Mouse (Mus musculus): Measurements from ENCODE around the gene Actb. TPM values are rescaled to one million over a fixed set of nuclear protein-coding genes. Genes with fewer than 3 reads are reported as not detected.

Actb gene
- polyA plus RNA-seq, 1 experiment from 2014 or later, result 14,682 TPM

GRCm38 (mm10) chr5:142904208-142905037 is 2.1 kb downstream of the Actb start:
- Histone ChIP-seq H3K4me3 (peak overlapping the region; percentile 90), H3K36me3 (peaks cover 66% of the 10 kb centered on the region), H3K27ac (peak overlapping the region; percentile 100), H3K27me3 (ENCODE audit: low read depth, poor library complexity, severe bottlenecking) (peaks cover 20% of the 10 kb centered on the region; the same call in 1 of the 2 replicates), H3K4me1 (peaks cover 41% of the 10 kb centered on the region), H3K9me3 (replicated peaks) (no peaks in the 10 kb centered on the region)
- WGBS, result 88% methylated on average over 19 of the region's 19 CpGs
- no peak for DNase-seq (ENCODE audit: low spot score)

GRCm38 (mm10) chr5:142903470-142904207 is 2.9 kb downstream of the Actb start:
- WGBS, result 93% methylated on average over 14 of the region's 14 CpGs
- peaks cover 33% of the 10 kb centered on the region for H3K4me1 ChIP-seq
- H3K9me3 ChIP-seq (replicated peaks), result no peaks in the 10 kb centered on the region
- H3K4me3 ChIP-seq, result peak overlapping the region; percentile 90; the same call in 1 of the 2 replicates
- no peak for DNase-seq (ENCODE audit: low spot score)
- H3K27me3 ChIP-seq (ENCODE audit: low read depth, poor library complexity, severe bottlenecking), result peaks cover 20% of the 10 kb centered on the region; the same call in 1 of the 2 replicates
- peaks cover 74% of the 10 kb centered on the region for H3K36me3 ChIP-seq
- H3K27ac ChIP-seq, result peak overlapping the region; percentile 100; the same call in 1 of the 2 replicates

- H3K27ac ChIP-seq, result no peak overlapping the region
- DNase-seq (ENCODE audit: low spot score), result no peak
These were observed 3.8 kb downstream of the Actb start for GRCm38 (mm10) chr5:142902506-142903314.

GRCm38 (mm10) chr5:142901846-142902505 is 4.6 kb downstream of the Actb start:
- no peaks in the 10 kb centered on the region for H3K9me3 ChIP-seq (replicated peaks)
- peaks cover 20% of the 10 kb centered on the region; the same call in 1 of the 2 replicates for H3K27me3 ChIP-seq (ENCODE audit: low read depth, poor library complexity, severe bottlenecking)
- WGBS, result 60% methylated on average over 4 of the region's 4 CpGs
- DNase-seq (ENCODE audit: low spot score), result no peak
- peaks cover 83% of the 10 kb centered on the region for H3K36me3 ChIP-seq
- no peak overlapping the region for H3K4me3 ChIP-seq
- no peak overlapping the region for H3K27ac ChIP-seq
- peaks cover 16% of the 10 kb centered on the region for H3K4me1 ChIP-seq

More at GRCm38 (mm10) chr5:142902506-142903314, 3.8 kb downstream of the Actb start:
- Histone ChIP-seq H3K4me1 (peaks cover 24% of the 10 kb centered on the region), H3K36me3 (peaks cover 79% of the 10 kb centered on the region), H3K4me3 (no peak overlapping the region), H3K27me3 (ENCODE audit: low read depth, poor library complexity, severe bottlenecking) (peaks cover 20% of the 10 kb centered on the region; the same call in 1 of the 2 replicates), H3K9me3 (replicated peaks) (no peaks in the 10 kb centered on the region)
- 55% methylated on average over 5 of the region's 5 CpGs for WGBS

GRCm38 (mm10) chr5:142901355-142901802 is 5.2 kb downstream of the Actb start:
- H3K27ac ChIP-seq, result no peak overlapping the region
- WGBS, result 87% methylated on average over 7 of the region's 7 CpGs
- H3K36me3 ChIP-seq, result peaks cover 83% of the 10 kb centered on the region
- DNase-seq (ENCODE audit: low spot score), result no peak
- no peak overlapping the region for H3K4me3 ChIP-seq
- peaks cover 19% of the 10 kb centered on the region; the same call in 1 of the 2 replicates for H3K27me3 ChIP-seq (ENCODE audit: low read depth, poor library complexity, severe bottlenecking)
- H3K4me1 ChIP-seq, result peaks cover 14% of the 10 kb centered on the region
- no peaks in the 10 kb centered on the region for H3K9me3 ChIP-seq (replicated peaks)

GRCm38 (mm10) chr5:142900651-142901050 is 5.9 kb downstream of the Actb start:
- no peak overlapping the region for H3K27ac ChIP-seq
- H3K36me3 ChIP-seq, result peaks cover 79% of the 10 kb centered on the region
- H3K4me1 ChIP-seq, result peaks cover 20% of the 10 kb centered on the region
- H3K27me3 ChIP-seq (ENCODE audit: low read depth, poor library complexity, severe bottlenecking), result peaks cover 12% of the 10 kb centered on the region; the same call in 1 of the 2 replicates
- no peaks in the 10 kb centered on the region for H3K9me3 ChIP-seq (replicated peaks)
- no peak for DNase-seq (ENCODE audit: low spot score)
- H3K4me3 ChIP-seq, result no peak overlapping the region
- 90% methylated on average over 7 of the region's 7 CpGs for WGBS

GRCm38 (mm10) chr5:142899932-142900533 is 6.5 kb downstream of the Actb start:
- Histone ChIP-seq H3K4me3 (no peak overlapping the region), H3K27ac (no peak overlapping the region), H3K27me3 (ENCODE audit: low read depth, poor library complexity, severe bottlenecking) (peaks cover 6% of the 10 kb centered on the region; the same call in 1 of the 2 replicates), H3K36me3 (peaks cover 73% of the 10 kb centered on the region), H3K9me3 (replicated peaks) (no peaks in the 10 kb centered on the region), H3K4me1 (peaks cover 23% of the 10 kb centered on the region)
- DNase-seq (ENCODE audit: low spot score), result no peak
- WGBS, result 84% methylated on average over 5 of the region's 5 CpGs

- WGBS, result 87% methylated on average over 9 of the region's 9 CpGs
- H3K27me3 ChIP-seq (ENCODE audit: low read depth, poor library complexity, severe bottlenecking), result no peaks in the 10 kb centered on the region
These were observed 7.4 kb downstream of the Actb start for GRCm38 (mm10) chr5:142899057-142899601.

GRCm38 (mm10) chr5:142898316-142898715 is 8.2 kb downstream of the Actb start:
- peaks cover 56% of the 10 kb centered on the region for H3K36me3 ChIP-seq
- no peak for DNase-seq (ENCODE audit: low spot score)
- no peaks in the 10 kb centered on the region for H3K9me3 ChIP-seq (replicated peaks)
- H3K4me1 ChIP-seq, result peaks cover 21% of the 10 kb centered on the region
- H3K27me3 ChIP-seq (ENCODE audit: low read depth, poor library complexity, severe bottlenecking), result no peaks in the 10 kb centered on the region
- H3K4me3 ChIP-seq, result no peak overlapping the region
- no peak overlapping the region for H3K27ac ChIP-seq
- 96% methylated on average over 4 of the region's 4 CpGs for WGBS

More at GRCm38 (mm10) chr5:142899057-142899601, 7.4 kb downstream of the Actb start:
- H3K4me3 ChIP-seq, result no peak overlapping the region
- H3K4me1 ChIP-seq, result peaks cover 20% of the 10 kb centered on the region
- DNase-seq (ENCODE audit: low spot score), result no peak
- peaks cover 64% of the 10 kb centered on the region for H3K36me3 ChIP-seq
- no peaks in the 10 kb centered on the region for H3K9me3 ChIP-seq (replicated peaks)
- H3K27ac ChIP-seq, result no peak overlapping the region

GRCm38 (mm10) chr5:142897568-142898248 is 8.8 kb downstream of the Actb start:
- peaks cover 50% of the 10 kb centered on the region for H3K36me3 ChIP-seq
- H3K4me3 ChIP-seq, result no peak overlapping the region
- H3K4me1 ChIP-seq, result peaks cover 21% of the 10 kb centered on the region
- no peaks in the 10 kb centered on the region for H3K9me3 ChIP-seq (replicated peaks)
- no peak for DNase-seq (ENCODE audit: low spot score)
- no peaks in the 10 kb centered on the region for H3K27me3 ChIP-seq (ENCODE audit: low read depth, poor library complexity, severe bottlenecking)
- 94% methylated on average over 7 of the region's 7 CpGs for WGBS
- H3K27ac ChIP-seq, result no peak overlapping the region

GRCm38 (mm10) chr5:142896713-142897112 is 9.8 kb downstream of the Actb start:
- Histone ChIP-seq H3K4me3 (no peak overlapping the region), H3K4me1 (peaks cover 21% of the 10 kb centered on the region), H3K9me3 (replicated peaks) (no peaks in the 10 kb centered on the region), H3K27me3 (ENCODE audit: low read depth, poor library complexity, severe bottlenecking) (no peaks in the 10 kb centered on the region), H3K27ac (no peak overlapping the region), H3K36me3 (peaks cover 40% of the 10 kb centered on the region)
- 92% methylated on average over 5 of the region's 5 CpGs for WGBS
- no peak for DNase-seq (ENCODE audit: low spot score)

Data from limb, embryonic 10.5 days (tissue).